Mouse (Mus musculus) mouse trophoblast stem cell (cell line): ENCODE data around the gene 4930442H23Rik.
"Not testable (repeated sequence)": the region's sequence is repeated elsewhere in the genome, so short reads cannot be mapped to it uniquely, and the experiment has no call there.

Experiments
- in situ Hi-C, 2 experiments: fragments of 300-500 bp; cut with MseI, MboI; formaldehyde crosslinking; loops; 2 replicates in 1 of 2; 3 replicates in 1 of 2; pipeline ENCODE4 v1.15.1; 2025

4930442H23Rik gene

GRCm38 (mm10) chr10:81183805-81184204 is at the start of gene 4930442H23Rik:
4930442H23Rik (minus strand) TSS chr10:81183849.
- in situ Hi-C loops, result no loop called here

GRCm38 (mm10) chr10:81233226-81233585 is 49.6 kb upstream of the 4930442H23Rik start:
- in situ Hi-C loops, result no loop called here

GRCm38 (mm10) chr10:81232580-81233225 is 49.1 kb upstream of the 4930442H23Rik start, which contains the start of gene Zfr2:
Zfr2 (plus strand) TSS chr10:81233155.
- in situ Hi-C loops, result no loop called here

- in situ Hi-C loops, result no loop called here
Observed at GRCm38 (mm10) chr10:81231436-81231835, 47.8 kb upstream of the 4930442H23Rik start.

GRCm38 (mm10) chr10:81230438-81231332 is 47.0 kb upstream of the 4930442H23Rik start, which contains the start of gene Atcay:
Atcay (minus strand) TSS chr10:81230833.
- in situ Hi-C loops, result no loop called here

- in situ Hi-C loops, result no loop called here
Observed at GRCm38 (mm10) chr10:81229735-81230437, 46.2 kb upstream of the 4930442H23Rik start.

GRCm38 (mm10) chr10:81223731-81224130 is 40.1 kb upstream of the 4930442H23Rik start:
- in situ Hi-C loops, result not testable (repeated sequence)

GRCm38 (mm10) chr10:81221402-81222015 is 37.9 kb upstream of the 4930442H23Rik start:
- in situ Hi-C loops, result no loop called here

GRCm38 (mm10) chr10:81217964-81218363 is 34.3 kb upstream of the 4930442H23Rik start:
- in situ Hi-C loops, result no loop called here

GRCm38 (mm10) chr10:81217267-81217666 is 33.6 kb upstream of the 4930442H23Rik start:
- in situ Hi-C loops, result not testable (repeated sequence)

GRCm38 (mm10) chr10:81216810-81217209 is 33.2 kb upstream of the 4930442H23Rik start:
- in situ Hi-C loops, result no loop called here

- in situ Hi-C loops, result no loop called here
Observed at GRCm38 (mm10) chr10:81216260-81216659, 32.6 kb upstream of the 4930442H23Rik start.

GRCm38 (mm10) chr10:81210154-81210553 is 26.5 kb upstream of the 4930442H23Rik start:
- in situ Hi-C loops, result no loop called here

GRCm38 (mm10) chr10:81204137-81204536 is 20.5 kb upstream of the 4930442H23Rik start:
- in situ Hi-C loops, result no loop called here

- in situ Hi-C loops, result no loop called here
Observed at GRCm38 (mm10) chr10:81202978-81203720, 19.5 kb upstream of the 4930442H23Rik start.

GRCm38 (mm10) chr10:81201807-81202758 is 18.4 kb upstream of the 4930442H23Rik start, which contains the start of gene Nmrk2:
Nmrk2 (minus strand) TSS chr10:81202051.
- in situ Hi-C loops, result no loop called here

GRCm38 (mm10) chr10:81200605-81201287 is 17.1 kb upstream of the 4930442H23Rik start:
- in situ Hi-C loops, result no loop called here

- in situ Hi-C loops, result no loop called here
Observed at GRCm38 (mm10) chr10:81200141-81200540, 16.5 kb upstream of the 4930442H23Rik start.

GRCm38 (mm10) chr10:81198990-81199389 is 15.3 kb upstream of the 4930442H23Rik start:
- in situ Hi-C loops, result no loop called here
